Mouse (Mus musculus): Measurements from ENCODE around the gene Efemp2.

The Efemp2 gene

GRCm38 (mm10) chr19:5448354-5449150, 25.2 kb upstream of the Efemp2 start:
- in situ Hi-C loops (cut with MboI; ENCODE audit: low pct_unique_long_range_greater_than_20kb in 1 of 2, low sequenced_read_pairs in 2 of 2, unreplicated experiment in 1 of 2): no loop called here

- in situ Hi-C loops (cut with MboI; ENCODE audit: low pct_unique_long_range_greater_than_20kb in 1 of 2, low sequenced_read_pairs in 2 of 2, unreplicated experiment in 1 of 2): no loop called here
These were observed 24.1 kb upstream of the Efemp2 start for GRCm38 (mm10) chr19:5449673-5450072.

- in situ Hi-C loops (cut with MboI; ENCODE audit: low pct_unique_long_range_greater_than_20kb in 1 of 2, low sequenced_read_pairs in 2 of 2, unreplicated experiment in 1 of 2): no loop called here
These were observed 22.0 kb upstream of the Efemp2 start for GRCm38 (mm10) chr19:5451766-5452165.

GRCm38 (mm10) chr19:5455037-5455436, 18.7 kb upstream of the Efemp2 start:
- in situ Hi-C loops (cut with MboI; ENCODE audit: low pct_unique_long_range_greater_than_20kb in 1 of 2, low sequenced_read_pairs in 2 of 2, unreplicated experiment in 1 of 2): no loop called here

GRCm38 (mm10) chr19:5455568-5455967, 18.2 kb upstream of the Efemp2 start:
- in situ Hi-C loops (cut with MboI; ENCODE audit: low pct_unique_long_range_greater_than_20kb in 1 of 2, low sequenced_read_pairs in 2 of 2, unreplicated experiment in 1 of 2): no loop called here

GRCm38 (mm10) chr19:5456241-5456921, 17.4 kb upstream of the Efemp2 start:
- in situ Hi-C loops (cut with MboI; ENCODE audit: low pct_unique_long_range_greater_than_20kb in 1 of 2, low sequenced_read_pairs in 2 of 2, unreplicated experiment in 1 of 2): no loop called here

GRCm38 (mm10) chr19:5456922-5457745, 16.6 kb upstream of the Efemp2 start:
- in situ Hi-C loops (cut with MboI; ENCODE audit: low pct_unique_long_range_greater_than_20kb in 1 of 2, low sequenced_read_pairs in 2 of 2, unreplicated experiment in 1 of 2): no loop called here

GRCm38 (mm10) chr19:5457746-5458442, 15.9 kb upstream of the Efemp2 start, which contains the start of gene Ccdc85b:
Gene Ccdc85b, minus strand, starts transcription at chr19:5457894.
- in situ Hi-C loops (cut with MboI; ENCODE audit: low pct_unique_long_range_greater_than_20kb in 1 of 2, low sequenced_read_pairs in 2 of 2, unreplicated experiment in 1 of 2): no loop called here

- in situ Hi-C loops (cut with MboI; ENCODE audit: low pct_unique_long_range_greater_than_20kb in 1 of 2, low sequenced_read_pairs in 2 of 2, unreplicated experiment in 1 of 2): no loop called here
These were observed 14.7 kb upstream of the Efemp2 start for GRCm38 (mm10) chr19:5459019-5459418.

GRCm38 (mm10) chr19:5459896-5460295, 13.9 kb upstream of the Efemp2 start:
- in situ Hi-C loops (cut with MboI; ENCODE audit: low pct_unique_long_range_greater_than_20kb in 1 of 2, low sequenced_read_pairs in 2 of 2, unreplicated experiment in 1 of 2): no loop called here

- in situ Hi-C loops (cut with MboI; ENCODE audit: low pct_unique_long_range_greater_than_20kb in 1 of 2, low sequenced_read_pairs in 2 of 2, unreplicated experiment in 1 of 2): no loop called here
These were observed 13.3 kb upstream of the Efemp2 start, which contains the start of gene Fibp for GRCm38 (mm10) chr19:5460465-5460911. Gene Fibp, plus strand, starts transcription at chr19:5460615.

- in situ Hi-C loops (cut with MboI; ENCODE audit: low pct_unique_long_range_greater_than_20kb in 1 of 2, low sequenced_read_pairs in 2 of 2, unreplicated experiment in 1 of 2): no loop called here
These were observed 12.3 kb upstream of the Efemp2 start for GRCm38 (mm10) chr19:5461411-5461810.

GRCm38 (mm10) chr19:5463212-5463611, 10.5 kb upstream of the Efemp2 start:
- in situ Hi-C loops (cut with MboI; ENCODE audit: low pct_unique_long_range_greater_than_20kb in 1 of 2, low sequenced_read_pairs in 2 of 2, unreplicated experiment in 1 of 2): no loop called here

- in situ Hi-C loops (cut with MboI; ENCODE audit: low pct_unique_long_range_greater_than_20kb in 1 of 2, low sequenced_read_pairs in 2 of 2, unreplicated experiment in 1 of 2): no loop called here
These were observed 9.8 kb upstream of the Efemp2 start for GRCm38 (mm10) chr19:5463791-5464562.

- in situ Hi-C loops (cut with MboI; ENCODE audit: low pct_unique_long_range_greater_than_20kb in 1 of 2, low sequenced_read_pairs in 2 of 2, unreplicated experiment in 1 of 2): no loop called here
These were observed 8.7 kb upstream of the Efemp2 start for GRCm38 (mm10) chr19:5465037-5465436.

GRCm38 (mm10) chr19:5466916-5467500, 6.7 kb upstream of the Efemp2 start:
- in situ Hi-C loops (cut with MboI; ENCODE audit: low pct_unique_long_range_greater_than_20kb in 1 of 2, low sequenced_read_pairs in 2 of 2, unreplicated experiment in 1 of 2): no loop called here

- in situ Hi-C loops (cut with MboI; ENCODE audit: low pct_unique_long_range_greater_than_20kb in 1 of 2, low sequenced_read_pairs in 2 of 2, unreplicated experiment in 1 of 2): no loop called here
These were observed 5.4 kb upstream of the Efemp2 start, which contains the start of gene Ctsw for GRCm38 (mm10) chr19:5468374-5468773. Gene Ctsw, minus strand, starts transcription at chr19:5468507.

Data from mouse embryonic stem cell (cell line).